Mouse (Mus musculus) liver, embryonic 16.5 days (tissue): ENCODE results near the gene Taf5. TPM values are rescaled to one million over a fixed set of nuclear protein-coding genes. Genes with fewer than 3 reads are reported as not detected.

Experiments used
- polyA plus RNA-seq: library from polyadenylated mRNA; unstranded; fragments of >200 nt; fragmentation: Nextera tagmentation; extraction: Ambion mirVana; gene quantifications from 2 replicates; pipeline ENCODE4 v1.2.1, GENCODE M21; 2015

The Taf5 gene
- polyA plus RNA-seq, 1 experiment from 2014 or later, result 2.6 TPM

Other genes with a start within 250 kb of the Taf5 start
- gene Ina, start 53.0 kb upstream of the Taf5 start, polyA plus RNA-seq, result 0.06 and 0.09 TPM in 2 replicates
- 47.4 and 48.4 TPM in 2 replicates for gene Nt5c2, start 52.6 kb upstream of the Taf5 start, polyA plus RNA-seq
- gene Pcgf6, start 16.8 kb upstream of the Taf5 start, polyA plus RNA-seq, result 5.7 and 5.9 TPM in 2 replicates
- 680 and 757 TPM in 2 replicates for gene Usmg5, start 22.9 kb downstream of the Taf5 start, polyA plus RNA-seq
- 3.3 and 3.4 TPM in 2 replicates for gene Pdcd11, start 23.0 kb downstream of the Taf5 start, polyA plus RNA-seq
- 1.9 and 2.0 TPM in 2 replicates for gene Calhm2, start 70.5 kb downstream of the Taf5 start, polyA plus RNA-seq
- not detected in 2 replicates for gene Calhm1, start 76.5 kb downstream of the Taf5 start, polyA plus RNA-seq
- gene Calhm3, start 90.0 kb downstream of the Taf5 start, polyA plus RNA-seq, result not detected in 2 replicates
- 0.64 and 0.92 TPM in 2 replicates for gene Neurl1a, start 111.1 kb downstream of the Taf5 start, polyA plus RNA-seq